Mouse (Mus musculus) limb, embryonic 14.5 days (tissue): ENCODE measurements around the gene Pex19. TPM values are rescaled to one million over a fixed set of nuclear protein-coding genes. Genes with fewer than 3 reads are reported as not detected.

Experiments used
- ATAC-seq: fragments of 200-750 bp; cut with Nextera tagmentation; 2 replicates; pipeline ENCODE4 v1.8.0; 2017; ENCODE audit warnings: low read depth, moderate number of reproducible peaks, moderate TSS enrichment; ENCODE audit not compliant: low FRiP score
- DNase-seq: peaks from one replicate; pipeline ENCODE4 v3.0.0-alpha.2; 2015; ENCODE audit warnings: low spot score
- H3K27ac ChIP-seq: fragments of 300-500 bp; sonication (generic); replicated peaks from 2 replicates; pipeline ENCODE4 v1.5.1; 2014; ENCODE audit warnings: low read depth, mild to moderate bottlenecking, low read length, moderate library complexity, mixed read lengths
- H3K27me3 ChIP-seq: fragments of 300-500 bp; sonication (generic); 2 replicates; pipeline ENCODE4 v1.6.1; 2014; ENCODE audit warnings: low read length, mixed read lengths; ENCODE audit not compliant: control insufficient read depth, insufficient read depth
- H3K36me3 ChIP-seq: fragments of 300-500 bp; sonication (generic); 2 replicates; pipeline ENCODE4 v1.6.1; 2014; ENCODE audit warnings: mild to moderate bottlenecking, low read length, moderate library complexity, mixed read lengths; ENCODE audit not compliant: control insufficient read depth, insufficient read depth
- H3K4me1 ChIP-seq: fragments of 300-500 bp; sonication (generic); 2 replicates; pipeline ENCODE4 v1.6.1; 2014; ENCODE audit warnings: antibody characterized with exemption, low read length, mixed read lengths; ENCODE audit not compliant: control insufficient read depth, insufficient read depth
- H3K4me2 ChIP-seq: fragments of 300-500 bp; sonication (generic); replicated peaks from 2 replicates; pipeline ENCODE4 v1.6.1; 2014; ENCODE audit warnings: low read depth, mild to moderate bottlenecking, low read length, moderate library complexity; ENCODE audit not compliant: severe bottlenecking
- H3K4me3 ChIP-seq: fragments of 300-500 bp; sonication (generic); replicated peaks from 2 replicates; pipeline ENCODE4 v1.5.1; 2014; ENCODE audit warnings: low read length
- H3K9ac ChIP-seq: fragments of 300-500 bp; sonication (generic); 2 replicates; pipeline ENCODE4 v1.6.1; 2014; ENCODE audit warnings: mild to moderate bottlenecking, low read depth, low read length, moderate library complexity; ENCODE audit not compliant: severe bottlenecking
- H3K9me3 ChIP-seq: fragments of 300-500 bp; sonication (generic); 2 replicates; pipeline ENCODE4 v1.6.1; 2016; ENCODE audit warnings: low read length; ENCODE audit not compliant: control insufficient read depth
- POLR2A ChIP-seq: fragments of 200-500 bp; IDR thresholded peaks from 2 replicates; pipeline ENCODE4 v1.8.0; 2012; ENCODE audit warnings: inconsistent platforms, mild to moderate bottlenecking, moderate library complexity, borderline replicate concordance; ENCODE audit not compliant: insufficient read depth, insufficient read length; ENCODE audit errors: extremely low read depth
- WGBS: fragments of 180-500 bp; shearing (Covaris S2); extraction: QIAGEN DNeasy Blood & Tissue Kit; methylation state at CpG from one replicate; pipeline ENCODE4 v1.1.7; 2014; 5-methylcytosine and 5-hydroxymethylcytosine counted together
- polyA plus RNA-seq, 2 experiments: library from polyadenylated mRNA; depleted of rRNA in 1 of 2; stranded (reverse) in 1 of 2; unstranded in 1 of 2; fragments of >200 nt; fragmentation: Nextera tagmentation in 1 of 2; extraction: Ambion mirVana in 1 of 2; gene quantifications; 2 replicates each; pipeline versions ENCODE4 v1.2.1 to v1.2.3; 2012 to 2014

Pex19 gene
- polyA plus RNA-seq (2012; rRNA removed) (100 and 115 TPM in 2 replicates), polyA plus RNA-seq (2014; fragmentation: Nextera tagmentation; extraction: Ambion mirVana) (129 and 135 TPM in 2 replicates)

DNA sequence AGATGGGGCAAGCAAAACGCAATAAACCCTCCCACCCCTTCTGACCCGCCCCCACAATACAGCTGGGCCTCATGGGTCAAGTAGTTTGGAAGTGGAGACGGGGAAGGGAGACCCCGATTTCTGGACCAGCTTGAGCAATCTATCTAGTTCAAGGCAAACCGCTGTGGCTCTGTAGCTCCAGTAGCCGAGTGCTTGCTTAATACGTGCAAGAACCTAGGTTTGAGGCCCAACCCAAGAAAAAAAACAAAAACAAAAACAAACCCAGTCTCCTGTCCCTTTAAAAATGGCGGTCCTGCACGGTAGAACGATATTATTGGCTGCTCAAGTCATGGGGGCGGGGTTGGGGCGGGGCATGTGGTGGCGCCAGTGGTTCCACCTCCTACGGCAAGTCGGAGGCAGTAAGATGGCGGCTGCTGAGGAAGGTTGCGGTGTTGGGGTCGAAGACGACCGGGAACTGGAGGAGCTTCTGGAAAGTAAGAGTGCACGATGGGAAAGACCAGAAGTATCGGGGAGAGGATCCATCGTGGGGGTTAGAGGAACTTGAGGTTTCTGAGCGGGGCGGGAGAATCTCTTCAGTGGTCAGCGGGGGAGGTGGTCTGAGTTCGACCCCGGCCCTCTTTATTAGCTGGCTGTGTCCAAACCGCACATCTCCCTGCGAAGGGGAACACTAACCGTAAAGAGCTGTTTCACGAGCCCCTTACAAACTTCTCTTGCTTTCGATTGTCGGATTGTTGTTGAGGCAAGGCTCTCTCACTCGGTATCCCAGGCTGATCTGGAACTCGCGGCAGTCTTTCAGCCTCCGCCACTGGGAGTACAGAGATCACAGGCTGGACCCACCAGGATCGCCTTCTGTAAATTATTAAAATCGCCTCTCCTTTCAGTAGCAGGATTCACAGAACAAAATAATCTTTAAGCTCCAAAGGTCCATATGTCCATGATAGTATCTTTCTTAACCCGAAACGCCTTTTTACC lies at the start of gene Pex19:
Gene Pex19 (plus strand): TSS at position 380 of the 972 bp plus-strand sequence.
- no peak for TF ChIP-seq POLR2A
- peak within 1 kb of the TSS; percentile 75 for H3K9ac ChIP-seq
- H3K4me1 ChIP-seq: peaks cover 5% of the 10 kb centered on the region; the same call in 1 of the 2 replicates
- no peaks in the 10 kb centered on the region for H3K27me3 ChIP-seq
- no peak within 1 kb of the TSS for H3K27ac ChIP-seq
- peak; percentile 97 for ATAC-seq
- peak; percentile 94 for DNase-seq
- H3K36me3 ChIP-seq: peaks cover 54% of the 10 kb centered on the region
- peak within 1 kb of the TSS; percentile 62 for H3K4me2 ChIP-seq
- under 1% methylated on average over 42 of the region's 42 CpGs for WGBS
- no peaks in the 10 kb centered on the region for H3K9me3 ChIP-seq
- H3K4me3 ChIP-seq: peak within 1 kb of the TSS; percentile 65

DNA sequence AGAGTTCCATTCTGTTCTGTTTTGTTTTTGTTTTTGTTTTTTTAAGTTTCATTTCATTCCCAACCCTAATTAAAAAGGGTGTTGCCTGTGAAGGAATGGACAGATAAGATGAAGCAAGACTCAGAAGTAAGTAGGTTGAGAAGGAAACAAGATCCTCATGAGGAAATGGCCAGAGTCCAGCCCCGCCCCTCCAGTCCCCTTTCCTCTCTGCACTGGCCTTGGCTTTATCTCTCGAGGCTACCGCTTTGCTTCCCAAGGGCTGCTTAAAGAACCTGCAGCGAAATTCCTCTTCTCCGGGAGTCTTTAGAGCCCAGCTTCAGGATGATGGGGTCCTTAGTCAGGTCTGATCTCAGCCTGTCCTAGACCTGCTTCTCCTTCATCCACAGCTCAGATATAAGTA lies 48.6 kb upstream of the Pex19 start:
- Histone ChIP-seq H3K9me3 (no peaks in the 10 kb centered on the region), H3K9ac (no peak overlapping the region), H3K4me3 (no peak overlapping the region), H3K36me3 (peaks cover 63% of the 10 kb centered on the region), H3K27me3 (no peaks in the 10 kb centered on the region), H3K27ac (no peak overlapping the region), H3K4me1 (0 out of 2 replicates have a peak, but pooled peaks cover 4% of the 10 kb centered on the region), H3K4me2 (no peak overlapping the region)
- ATAC-seq (no peak), DNase-seq (no peak)
- no peak for TF ChIP-seq POLR2A
- 74% methylated on average over 5 of the region's 5 CpGs for WGBS

DNA sequence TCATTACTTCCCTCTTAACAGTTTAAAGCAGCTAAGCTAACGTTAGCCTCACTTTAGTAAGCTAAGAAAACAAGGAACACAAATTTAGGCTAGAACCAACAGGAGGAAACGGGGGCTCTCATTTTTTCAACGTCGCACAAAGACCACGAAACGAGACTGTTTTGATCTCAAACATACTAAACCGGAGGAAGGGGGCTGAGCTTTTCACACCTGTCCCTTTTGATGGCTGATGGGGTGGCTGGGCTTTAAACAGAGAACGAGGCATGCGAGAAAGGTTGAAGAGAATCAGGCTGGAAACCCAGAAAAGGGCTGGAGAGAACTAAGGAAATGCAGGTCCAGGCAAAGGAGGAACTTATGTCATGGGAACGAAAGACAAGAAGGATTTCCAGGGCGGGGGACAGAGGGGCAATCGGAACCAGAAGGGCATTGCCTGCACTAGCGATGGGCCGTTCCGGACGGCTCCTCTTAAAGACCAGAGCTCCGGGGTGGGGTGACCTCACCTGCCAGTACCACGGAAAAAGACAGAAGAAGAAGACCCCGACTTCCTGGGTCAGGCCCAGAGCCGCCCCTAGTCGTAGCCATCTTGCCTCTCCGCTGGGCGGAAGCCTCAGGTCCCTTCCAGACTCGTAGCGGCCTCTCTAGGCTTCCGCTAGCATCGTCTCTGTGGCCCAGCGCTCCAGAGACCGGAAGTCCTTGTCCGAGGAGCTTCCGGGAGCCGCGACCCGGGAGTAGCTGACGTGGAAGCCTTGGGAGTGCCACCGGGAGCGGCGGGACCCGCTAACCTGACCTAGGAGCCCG lies 44.3 kb upstream of the Pex19 start, which contains the start of the genes Copa and Ncstn:
Gene Copa (plus strand): TSS at position 429 of the 798 bp plus-strand sequence.
Gene Ncstn (minus strand): TSS at position 695 of the 798 bp plus-strand sequence.
- 3% methylated on average over 37 of the region's 40 CpGs for WGBS
- H3K4me2 ChIP-seq: peak within 1 kb of the TSS; percentile 58
- peaks cover 14% of the 10 kb centered on the region for H3K4me1 ChIP-seq
- TF ChIP-seq POLR2A: peak; percentile 62; the same call in 1 of the 2 replicates
- H3K9me3 ChIP-seq: no peaks in the 10 kb centered on the region
- H3K9ac ChIP-seq: peak within 1 kb of the TSS; percentile 81
- H3K27ac ChIP-seq: peak within 1 kb of the TSS; percentile 82
- peaks cover 28% of the 10 kb centered on the region for H3K36me3 ChIP-seq
- ATAC-seq (peak; percentile 97), DNase-seq (peak; percentile 97)
- H3K4me3 ChIP-seq: peak within 1 kb of the TSS; percentile 93
- H3K27me3 ChIP-seq: no peaks in the 10 kb centered on the region

DNA sequence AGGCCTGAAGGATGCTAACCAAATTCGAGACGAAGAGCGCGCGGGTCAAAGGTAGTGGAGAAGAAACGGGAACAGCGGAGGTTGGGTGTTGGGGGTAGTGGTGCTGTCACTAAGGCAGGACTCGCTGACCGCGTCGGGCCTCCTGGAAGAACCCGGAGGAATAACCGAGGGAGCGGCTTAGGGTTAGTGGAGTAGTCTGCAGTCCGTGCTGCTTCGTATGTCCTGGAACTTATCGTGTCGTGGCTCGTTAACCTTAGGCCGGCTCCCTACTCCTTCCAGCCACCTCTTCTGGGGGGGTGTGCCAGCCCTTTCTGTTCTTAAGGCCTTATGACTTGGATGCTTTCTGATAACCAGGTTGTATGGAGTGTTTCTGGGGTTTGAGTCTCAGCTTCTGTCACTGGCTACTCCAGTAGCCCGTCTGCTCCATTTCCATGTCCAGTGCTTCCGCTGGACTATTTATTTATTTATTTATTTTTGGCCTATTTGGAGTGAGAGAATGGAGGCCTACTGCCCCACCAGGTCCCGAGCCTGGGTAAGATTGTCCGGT lies 43.6 kb upstream of the Pex19 start:
- H3K4me1 ChIP-seq: peaks cover 14% of the 10 kb centered on the region
- H3K27me3 ChIP-seq: no peaks in the 10 kb centered on the region
- peak overlapping the region; percentile 81 for H3K9ac ChIP-seq
- no peak for TF ChIP-seq POLR2A
- DNase-seq: no peak
- ATAC-seq: peak; percentile 51
- H3K36me3 ChIP-seq: peaks cover 25% of the 10 kb centered on the region
- peak overlapping the region; percentile 82; the same call in 1 of the 2 replicates for H3K27ac ChIP-seq
- H3K4me3 ChIP-seq: peak overlapping the region; percentile 93
- 2% methylated on average over 24 of the region's 24 CpGs for WGBS
- no peaks in the 10 kb centered on the region for H3K9me3 ChIP-seq
- H3K4me2 ChIP-seq: peak overlapping the region; percentile 58
